Mouse (Mus musculus) erythroblast, adult 5-6 weeks (primary cell): ENCODE data around the gene Nrf1. TPM values are rescaled to one million over a fixed set of nuclear protein-coding genes. Genes with fewer than 3 reads are reported as not detected.

Source experiments
- total RNA-seq, 2 experiments: library from RNA; stranded (forward) in 1 of 2; stranded (reverse) in 1 of 2; fragments of 150-400 nt in 1 of 2; fragments of 200-764, 138-1000 nt in 1 of 2; gene quantifications; 2 replicates each; pipeline versions ENCODE4 v1.2.3 to v1.2.4; 2015 to 2017; ENCODE audit warnings: low replicate concordance in 2 of 2

Nrf1 gene
- total RNA-seq, 2 experiments from 2014 or later: 29.4 to 58.6 TPM

Other genes starting within 250 kb of the Nrf1 start
- gene Strip2, start 131.0 kb upstream of the Nrf1 start, total RNA-seq (2015; ENCODE audit: low replicate concordance): 0.19 and 1.9 TPM in 2 replicates
- gene Strip2, start 131.0 kb upstream of the Nrf1 start, total RNA-seq (2017; ENCODE audit: low replicate concordance): 0.77 and 2.6 TPM in 2 replicates